Mouse (Mus musculus) bone marrow, adult 2 months (tissue): ENCODE data around the gene Itgb5.

Experiments
- CTCF ChIP-seq: fragments of 200-500 bp; IDR thresholded peaks from 2 replicates; pipeline ENCODE4 v1.5.1; 2011; ENCODE audit warnings: low read length, control low read depth; ENCODE audit not compliant: control insufficient read depth, insufficient read depth
- POLR2A ChIP-seq: fragments of 200-500 bp; IDR thresholded peaks from 2 replicates; pipeline ENCODE4 v1.6.1; 2011; ENCODE audit warnings: low read depth, mild to moderate bottlenecking, control low read depth, low read length, borderline replicate concordance; ENCODE audit not compliant: control insufficient read depth

GRCm38 (mm10) chr16:33946021-33946420 lies 116.6 kb downstream of the Itgb5 start:
- TF ChIP-seq POLR2A (no peak), CTCF (no peak)
